Mouse (Mus musculus): Measurements from ENCODE around the gene Apba2.

Apba2 gene

DNA sequence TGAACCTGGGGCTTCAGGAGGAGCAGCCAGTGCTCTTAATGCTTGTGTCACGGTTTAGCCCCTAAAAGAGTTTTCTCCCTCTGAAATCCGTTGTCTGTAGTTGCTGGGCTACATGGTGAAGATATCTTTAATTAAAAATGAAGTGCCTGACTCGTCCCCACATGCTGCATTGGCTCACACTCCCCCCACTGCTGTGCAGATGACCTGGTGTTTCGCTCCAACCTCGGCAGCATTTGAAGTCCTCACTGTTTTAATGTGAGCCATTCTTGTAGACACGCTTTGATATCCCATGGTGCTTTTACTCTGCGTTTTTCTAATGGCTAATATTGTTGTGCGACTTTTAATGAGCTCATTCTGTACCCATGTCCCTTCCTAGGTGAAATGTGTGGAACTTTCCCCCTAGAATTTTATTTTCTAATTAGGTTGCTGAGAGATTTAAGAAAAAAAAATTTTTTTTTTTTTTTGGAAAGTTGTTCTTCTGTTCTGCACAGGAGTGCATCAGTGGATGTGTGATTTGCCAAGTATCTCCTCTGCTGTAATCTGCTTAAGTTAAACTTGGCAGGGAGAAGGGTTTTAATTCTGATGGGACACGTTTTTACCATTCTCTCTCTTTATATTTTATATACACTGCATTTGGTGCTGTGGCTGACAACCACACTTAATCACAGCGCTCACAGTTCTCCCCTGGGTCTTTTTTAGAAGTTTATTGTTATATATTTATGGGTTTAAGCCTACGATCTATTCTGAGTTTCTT is 87.3 kb downstream of the Apba2 start:
- DNase-seq: no peak

DNA sequence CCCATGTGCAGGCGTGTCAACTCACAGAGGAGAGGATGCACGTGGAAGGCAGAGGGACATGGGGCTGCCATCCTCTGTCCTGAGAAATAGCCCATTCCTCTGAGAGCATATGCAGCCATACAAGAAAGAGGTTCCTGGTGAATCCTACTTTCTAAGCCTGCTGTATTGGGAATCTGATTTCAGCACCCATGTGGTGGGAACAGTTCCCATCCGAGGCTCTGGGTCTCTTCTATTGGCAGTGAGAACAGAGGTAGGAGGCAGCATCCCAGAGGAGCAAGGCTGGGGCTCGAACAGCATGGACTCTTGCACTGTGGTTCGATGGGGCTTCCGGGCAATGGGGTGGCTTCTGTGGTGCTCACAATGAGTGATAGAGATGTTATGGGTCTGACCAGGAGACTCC is 93.8 kb downstream of the Apba2 start:
- DNase-seq: no peak

DNA sequence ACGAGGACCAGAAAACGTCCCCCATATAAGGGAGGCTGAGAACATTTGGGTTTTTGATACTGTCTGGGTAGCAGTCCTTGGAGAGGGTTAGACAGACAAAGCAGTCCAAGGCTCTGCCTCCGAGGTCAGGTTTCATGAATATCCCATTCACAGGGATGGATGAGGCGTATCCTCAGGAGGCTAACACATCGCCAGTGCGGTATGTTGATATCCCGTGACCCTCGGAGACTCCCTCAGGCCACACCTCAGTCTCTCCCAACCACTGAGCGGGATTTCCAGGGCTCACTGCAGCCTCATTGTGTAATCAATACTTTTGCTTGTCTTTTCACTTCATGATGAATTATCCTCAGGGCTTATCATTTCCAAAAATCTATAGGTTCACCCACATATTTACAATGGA is 95.1 kb downstream of the Apba2 start:
- no peak for DNase-seq

DNA sequence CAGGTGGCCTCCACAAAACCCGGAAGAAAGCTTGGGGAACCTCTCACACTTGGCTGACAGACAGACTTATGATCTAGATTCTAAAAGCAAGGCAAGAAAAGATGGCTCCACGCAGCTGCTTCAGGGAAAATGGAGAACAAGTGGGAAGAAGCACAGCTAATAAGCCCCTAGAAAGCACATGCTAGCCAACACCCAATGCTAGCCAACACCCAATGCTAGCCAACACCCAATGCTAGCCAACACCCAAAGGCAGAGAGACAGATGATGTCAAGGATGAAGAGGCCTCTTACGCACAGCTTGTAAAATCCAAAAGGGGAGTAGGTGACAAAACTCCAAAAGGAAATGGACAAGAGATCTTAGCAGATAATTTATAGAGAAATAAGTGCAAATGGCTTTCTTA is 108.4 kb downstream of the Apba2 start:
- DNase-seq: no peak

DNA sequence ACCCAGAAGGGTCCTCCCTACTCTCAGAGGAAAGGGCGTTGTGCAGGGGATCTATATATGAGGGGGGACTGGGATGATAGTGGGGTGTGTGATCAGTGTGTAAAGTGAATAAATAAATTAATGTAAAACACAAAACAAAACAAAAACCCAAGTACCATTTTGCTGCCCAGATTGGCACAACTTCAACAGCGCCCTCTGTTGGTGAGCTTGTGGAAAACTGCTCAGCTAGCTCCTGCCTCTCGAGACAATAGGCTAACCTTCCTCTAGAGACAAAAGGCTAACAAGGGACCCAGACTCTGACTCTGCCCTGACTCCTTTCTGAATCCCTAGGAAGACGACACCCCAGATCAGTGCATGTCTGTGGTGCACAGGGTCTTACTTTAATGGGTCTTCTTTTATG is 109.4 kb downstream of the Apba2 start:
- no peak for DNase-seq

DNA sequence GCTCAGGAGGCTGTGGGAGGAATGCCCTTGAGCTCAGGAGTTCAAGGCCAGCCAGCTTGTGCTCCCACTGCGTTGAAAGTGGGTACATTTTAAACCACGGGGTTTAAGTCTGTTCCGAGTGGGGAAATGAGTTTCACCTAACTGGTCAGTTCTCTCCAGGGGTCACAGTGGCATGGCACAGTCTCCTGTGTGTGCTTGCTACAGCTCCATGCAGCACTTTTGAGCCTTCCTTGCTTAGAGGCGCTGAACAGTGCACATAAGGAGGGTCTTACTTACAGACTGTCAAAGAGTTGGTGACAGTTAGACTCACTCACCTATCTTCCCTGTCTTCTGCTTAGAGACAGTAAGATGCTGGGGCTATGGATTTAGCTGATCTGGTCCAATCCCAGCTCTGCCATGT is 117.8 kb downstream of the Apba2 start:
- DNase-seq: no peak

DNA sequence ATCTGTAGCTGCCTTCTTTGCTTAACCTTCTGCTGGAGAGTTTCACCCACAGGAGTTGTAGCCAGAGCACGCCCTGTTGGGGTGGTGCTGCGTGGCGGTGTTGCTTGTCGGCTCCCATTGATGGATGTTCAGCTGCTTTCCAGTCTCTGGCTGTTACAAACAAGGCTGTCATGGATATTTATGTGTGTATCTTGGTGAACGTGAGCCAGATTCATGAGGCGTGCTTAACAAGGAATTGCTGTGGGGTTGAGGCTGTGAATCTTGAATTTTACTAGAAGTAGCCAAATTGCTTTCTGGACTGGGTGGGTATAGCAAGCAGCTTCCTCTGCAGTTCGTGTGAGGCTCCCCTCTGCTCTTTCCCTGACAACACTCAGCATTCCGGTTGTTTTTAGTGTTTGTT is 125.0 kb downstream of the Apba2 start:
- DNase-seq: no peak

DNA sequence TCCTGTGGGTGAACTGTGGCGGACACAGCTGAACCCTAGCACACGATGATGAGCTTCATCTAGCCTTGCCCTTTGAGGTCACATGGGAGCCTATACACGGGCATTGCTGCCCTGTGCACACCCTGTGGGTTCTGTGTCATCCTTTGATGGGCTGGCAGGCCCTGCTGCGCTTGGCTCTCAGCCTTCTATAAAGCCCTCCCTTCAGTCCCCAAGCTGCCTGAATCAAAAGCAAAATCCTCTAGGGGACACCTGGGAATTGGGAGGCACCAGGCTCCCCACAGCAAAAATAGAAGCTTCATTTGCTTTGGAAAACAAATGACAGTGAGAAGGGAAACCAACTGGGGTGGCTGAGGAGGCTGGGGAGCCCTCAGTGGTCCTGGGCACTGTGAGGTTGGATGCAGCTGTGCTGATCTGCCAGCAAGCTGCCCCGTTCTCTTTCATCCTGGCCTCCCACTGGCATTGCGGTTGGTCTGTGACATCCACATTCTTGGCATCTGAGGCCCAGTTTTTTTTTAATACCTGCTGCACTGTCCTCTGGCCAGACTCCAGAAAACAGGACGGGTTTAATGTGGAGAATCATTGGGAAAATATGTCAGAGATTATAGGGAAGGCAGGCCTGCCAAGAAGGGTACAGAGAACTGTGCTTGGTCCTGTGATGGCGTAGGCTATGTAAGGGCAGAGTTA is 126.6 kb downstream of the Apba2 start:
- no peak for DNase-seq

DNA sequence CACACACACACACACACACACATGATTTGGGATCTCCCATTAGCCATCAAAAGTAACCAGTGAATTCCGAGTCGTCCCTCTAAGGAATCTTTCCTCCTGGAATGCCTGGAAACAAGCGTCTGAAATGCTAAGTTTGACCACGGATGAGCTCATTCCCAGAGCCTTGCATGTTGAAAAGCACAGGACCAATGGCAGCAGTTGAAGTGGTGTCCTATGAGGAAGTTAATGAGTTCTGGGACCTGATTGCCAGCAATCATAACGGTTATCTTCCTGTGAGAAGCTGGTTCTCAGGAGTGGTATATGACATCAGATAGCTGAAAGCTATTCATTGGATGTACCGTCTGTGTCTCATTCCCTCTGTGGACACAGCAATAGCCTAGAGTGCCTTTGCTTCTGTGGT is 129.2 kb downstream of the Apba2 start:
- no peak for DNase-seq

DNA sequence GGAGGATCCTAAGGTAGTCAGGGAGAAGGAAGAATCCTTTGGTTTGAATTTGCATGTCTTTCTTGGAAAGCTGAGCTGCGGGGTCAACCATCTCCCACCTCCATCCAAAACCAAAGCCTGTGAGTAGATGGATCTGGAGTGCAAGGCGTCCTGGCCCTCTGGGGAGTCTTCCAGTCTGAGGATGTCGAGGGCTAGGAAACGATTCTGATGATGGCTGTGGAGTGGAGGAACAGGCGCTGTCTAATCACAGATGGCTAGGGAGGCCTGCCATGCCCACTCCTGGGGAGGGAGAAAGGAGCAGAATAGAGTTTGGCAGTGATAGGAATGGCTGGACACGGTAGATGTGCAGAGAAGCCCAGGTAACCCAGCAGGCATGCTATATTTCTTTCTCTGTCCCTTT is 129.6 kb downstream of the Apba2 start:
- no peak for DNase-seq

DNA sequence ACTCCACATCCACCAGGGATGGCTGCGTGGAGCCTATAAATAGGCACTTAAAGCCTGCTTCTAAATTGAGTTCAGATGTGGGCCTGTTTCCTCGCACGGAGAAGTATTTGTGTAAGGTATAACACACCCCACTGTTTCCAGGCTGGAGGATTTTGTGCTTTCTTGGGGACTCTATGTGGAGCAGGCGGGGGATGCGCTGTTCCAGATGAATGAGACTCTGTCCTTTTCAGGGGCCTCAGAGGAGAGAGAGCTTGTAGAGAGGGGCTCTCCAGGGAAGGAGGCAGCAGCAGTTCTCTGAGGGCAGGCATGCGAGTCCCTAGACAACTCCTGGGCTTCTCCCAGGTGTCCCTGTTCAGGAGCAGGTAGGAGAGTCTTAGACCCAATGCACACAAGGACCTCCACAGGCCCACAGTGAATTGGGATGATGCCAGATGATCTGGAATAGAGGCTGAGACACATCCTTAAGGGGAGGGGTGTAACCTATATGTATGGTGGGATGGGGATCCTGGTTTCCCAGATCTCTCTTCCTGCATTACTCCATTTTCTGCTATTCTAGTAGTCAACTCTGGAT is 130.4 kb downstream of the Apba2 start:
- no peak for DNase-seq

DNA sequence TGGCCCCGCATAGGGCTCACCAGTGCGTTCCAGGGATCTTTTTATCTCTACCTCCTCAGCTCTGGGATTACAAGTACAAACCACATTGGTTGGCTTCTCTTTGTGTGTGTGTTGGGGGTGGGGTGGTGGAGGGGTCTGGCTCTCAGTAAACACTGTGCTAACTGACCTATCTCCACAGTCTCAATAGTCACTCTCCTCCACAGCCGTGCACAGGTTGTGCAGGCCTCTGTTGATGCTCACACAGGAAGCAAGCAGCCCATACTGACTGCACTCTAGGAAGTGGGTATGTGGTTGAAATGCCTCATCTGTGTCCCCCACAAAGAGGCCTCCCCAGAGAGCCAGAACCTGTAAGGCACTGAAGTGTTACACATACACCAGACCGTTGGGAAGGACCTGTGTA is 131.7 kb downstream of the Apba2 start:
- DNase-seq: no peak

DNA sequence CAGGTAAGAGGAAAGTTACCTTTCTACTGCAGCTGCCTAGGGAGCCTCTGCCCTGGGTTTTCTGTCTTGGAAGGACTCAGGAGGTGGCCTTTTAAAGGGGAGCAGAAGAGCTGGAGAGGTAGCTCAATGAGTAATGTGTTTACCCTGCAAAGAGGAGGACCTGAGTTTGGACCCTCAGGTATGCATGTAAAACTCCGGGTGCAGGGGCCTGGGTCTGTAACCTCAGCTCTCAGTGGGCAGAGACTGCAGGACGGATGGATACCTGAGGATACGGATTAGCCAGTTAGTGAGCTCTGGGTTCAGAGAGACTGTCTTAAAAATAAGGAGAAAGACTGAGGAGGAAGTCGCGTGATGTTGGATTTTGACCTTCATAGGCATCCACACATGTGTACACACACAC is 132.4 kb downstream of the Apba2 start:
- no peak for DNase-seq

DNA sequence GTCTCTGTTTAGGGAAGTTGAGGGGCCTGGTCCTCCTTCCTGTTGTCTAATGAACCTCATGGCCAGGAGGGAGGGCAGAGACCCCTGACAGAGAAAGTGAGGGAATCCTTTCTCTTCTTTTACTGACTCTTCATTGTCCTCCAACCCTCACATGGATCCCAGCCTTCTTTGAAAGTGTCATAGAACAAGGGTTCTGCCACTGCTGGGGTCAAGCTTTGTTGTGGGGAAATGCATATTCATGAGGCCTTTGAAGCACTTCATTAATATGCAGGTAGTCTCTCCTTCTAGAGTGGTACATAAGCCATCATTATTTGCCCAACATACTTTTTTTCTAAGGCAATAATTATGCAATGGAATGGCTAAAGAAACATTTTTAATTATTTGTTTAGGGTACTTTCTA is 133.0 kb downstream of the Apba2 start:
- no peak for DNase-seq

DNA sequence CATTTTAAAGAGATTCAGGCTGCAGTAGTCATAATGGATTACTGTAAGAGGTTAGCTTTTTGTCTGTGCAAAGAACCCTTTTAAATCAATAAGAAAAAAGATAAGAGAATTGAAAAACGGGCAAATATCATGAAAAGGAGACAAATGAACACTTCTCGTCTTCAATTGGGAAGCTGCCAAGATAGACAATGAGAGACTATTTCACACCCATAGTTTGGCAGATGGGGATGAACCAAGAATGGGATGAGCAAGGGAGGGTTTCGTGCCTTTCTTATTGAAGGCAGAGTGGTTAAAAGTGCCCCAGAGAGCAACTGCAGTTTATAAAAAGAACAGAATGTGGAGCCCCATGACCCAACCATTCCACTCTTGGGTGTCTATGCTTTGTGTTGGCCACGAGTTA is 137.4 kb downstream of the Apba2 start:
- DNase-seq: no peak

DNA sequence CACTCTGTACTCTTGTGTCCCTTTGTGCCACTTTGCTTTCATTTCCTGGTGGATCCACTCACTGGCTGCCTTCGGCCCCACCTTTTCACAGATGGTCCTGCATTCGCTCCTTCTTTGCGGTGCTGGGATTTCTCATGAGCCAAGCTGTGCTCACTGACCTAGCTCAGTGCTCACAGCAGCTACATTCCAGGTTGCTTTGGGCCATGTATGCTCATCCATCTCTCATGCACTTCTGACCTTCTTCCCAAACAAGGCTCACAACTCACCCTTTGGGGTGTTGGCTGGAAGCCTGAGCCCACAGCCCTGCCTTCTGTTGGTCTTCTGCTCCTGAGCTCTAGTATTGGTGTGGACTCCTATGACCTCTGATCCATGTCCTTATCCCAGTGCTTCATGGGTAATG is 139.1 kb downstream of the Apba2 start:
- DNase-seq: no peak

DNA sequence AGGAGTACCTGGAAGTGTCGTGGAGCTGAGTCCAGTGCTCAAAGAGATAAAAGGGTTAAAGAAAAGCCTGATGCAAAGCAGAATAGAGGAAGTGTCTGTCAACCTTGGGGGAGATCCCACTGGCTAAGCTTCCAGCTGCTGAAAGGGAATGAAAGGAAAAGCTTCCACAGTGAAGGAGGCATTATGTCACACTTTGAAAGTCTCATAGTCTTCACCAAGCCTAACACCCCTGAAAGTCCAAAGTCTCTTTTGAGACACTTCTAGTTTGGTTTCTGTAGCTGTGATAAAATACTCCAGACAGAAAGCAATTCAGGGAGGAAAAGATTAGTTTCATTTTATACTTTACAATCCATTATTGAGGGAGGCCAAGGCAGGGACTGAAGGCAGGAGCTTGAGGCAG is 141.4 kb downstream of the Apba2 start:
- DNase-seq: no peak

DNA sequence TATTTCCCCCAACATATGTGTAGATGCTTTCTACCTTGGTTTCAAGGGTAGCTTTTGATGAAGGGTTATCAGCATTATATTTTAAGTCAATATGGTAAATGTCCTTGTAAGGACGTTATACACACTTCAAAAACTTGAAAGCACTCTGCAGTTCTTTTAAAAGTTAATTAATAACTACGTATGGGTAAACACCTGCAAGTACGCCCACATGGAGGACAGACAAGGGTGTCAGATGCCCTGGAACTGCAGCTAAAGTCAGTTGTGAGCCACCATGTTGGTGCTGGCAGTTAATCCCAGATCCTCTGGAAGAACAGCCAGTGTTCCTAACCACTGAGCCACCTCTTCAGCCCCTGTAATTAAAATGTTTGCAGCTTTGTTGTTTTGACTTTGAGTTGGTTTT is 144.0 kb downstream of the Apba2 start:
- no peak for DNase-seq

DNA sequence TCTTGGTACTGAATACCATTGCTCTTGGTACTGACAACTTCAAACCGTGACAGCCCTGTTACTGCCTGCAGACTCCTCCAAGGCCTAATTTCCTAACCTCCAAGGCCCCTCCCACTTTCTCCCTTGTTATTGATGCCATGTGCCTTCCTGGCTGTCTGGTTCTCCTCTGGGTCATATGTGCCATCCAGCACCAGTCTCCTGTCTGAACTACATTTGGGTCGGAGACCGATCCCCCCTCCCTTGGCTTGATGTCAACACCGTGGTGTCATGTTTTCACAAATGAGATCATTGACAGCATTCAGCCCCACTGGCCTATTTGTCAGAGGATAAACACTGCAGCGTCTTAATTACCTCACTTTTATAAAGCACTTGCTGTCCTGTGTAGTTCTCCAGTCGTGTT is 144.5 kb downstream of the Apba2 start:
- DNase-seq: no peak

DNA sequence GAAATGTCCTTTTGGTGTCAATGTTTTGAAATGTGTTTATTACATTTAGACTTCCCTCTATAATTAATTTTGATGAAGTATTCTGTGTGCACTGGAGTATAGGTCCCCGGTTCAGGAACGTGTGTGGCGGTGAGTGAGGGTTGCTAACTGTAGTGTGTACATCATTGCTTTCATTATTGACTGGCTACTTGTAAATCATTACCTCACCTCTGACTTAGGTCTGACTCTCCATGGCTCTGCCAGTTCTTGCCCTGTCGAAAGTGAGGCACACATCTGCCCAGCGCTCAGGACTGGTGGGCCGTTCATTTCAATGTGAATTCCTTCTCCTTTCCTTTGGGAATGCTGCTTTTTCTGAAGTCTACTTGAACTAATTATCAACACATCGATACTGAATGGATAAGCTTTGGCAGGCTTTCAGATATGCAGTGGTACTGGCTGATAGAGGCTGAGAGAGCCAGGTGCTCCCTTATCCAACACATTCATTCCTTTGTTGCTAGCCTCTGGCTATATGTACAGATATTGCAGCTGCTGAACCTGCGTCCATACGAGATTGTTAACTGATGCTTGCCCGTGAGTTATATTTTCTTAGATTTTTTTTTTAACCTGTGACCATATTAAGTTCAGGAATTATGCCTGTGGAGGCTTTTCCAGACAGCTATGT is 147.6 kb downstream of the Apba2 start:
- peak in 1 of 2 experiments; percentile 5 for DNase-seq

DNA sequence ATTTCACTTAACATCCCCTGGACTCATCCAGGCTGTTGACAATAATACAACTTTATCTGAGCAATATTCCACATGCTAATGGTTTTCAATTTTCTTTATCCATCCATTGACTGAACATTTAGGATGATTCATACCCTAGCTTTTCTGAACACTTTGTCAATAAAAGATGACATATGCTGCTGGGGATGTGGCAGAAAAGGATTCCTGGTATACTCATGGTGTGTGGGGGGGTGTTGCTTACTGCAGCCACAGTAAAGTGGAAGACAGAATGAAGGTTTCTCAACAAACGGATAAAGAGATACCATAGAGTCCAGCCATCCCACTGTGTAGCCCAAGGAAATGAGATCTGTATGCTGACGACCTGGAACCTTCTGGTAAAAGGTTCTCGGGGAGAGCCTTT is 150.5 kb downstream of the Apba2 start:
- DNase-seq: no peak

DNA sequence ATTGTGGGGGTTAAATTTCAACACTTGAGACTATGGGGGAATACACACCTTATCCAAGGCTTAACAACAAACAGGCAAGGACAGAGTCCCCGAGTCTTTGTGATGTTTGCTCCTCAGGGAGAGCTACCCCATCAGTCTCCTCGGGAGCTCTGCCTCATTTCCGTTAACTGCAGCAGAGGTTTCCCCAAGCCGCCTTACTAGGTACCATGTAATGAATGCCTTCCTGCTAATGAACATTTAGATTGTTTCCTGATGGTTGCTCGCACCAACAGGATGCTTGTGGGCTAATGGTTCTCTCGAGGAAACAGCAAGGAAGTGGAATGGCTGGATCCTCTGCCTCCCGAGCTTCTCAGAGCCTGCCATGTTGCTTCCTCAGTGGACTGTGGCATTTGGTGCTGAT is 155.3 kb downstream of the Apba2 start:
- no peak for DNase-seq

DNA sequence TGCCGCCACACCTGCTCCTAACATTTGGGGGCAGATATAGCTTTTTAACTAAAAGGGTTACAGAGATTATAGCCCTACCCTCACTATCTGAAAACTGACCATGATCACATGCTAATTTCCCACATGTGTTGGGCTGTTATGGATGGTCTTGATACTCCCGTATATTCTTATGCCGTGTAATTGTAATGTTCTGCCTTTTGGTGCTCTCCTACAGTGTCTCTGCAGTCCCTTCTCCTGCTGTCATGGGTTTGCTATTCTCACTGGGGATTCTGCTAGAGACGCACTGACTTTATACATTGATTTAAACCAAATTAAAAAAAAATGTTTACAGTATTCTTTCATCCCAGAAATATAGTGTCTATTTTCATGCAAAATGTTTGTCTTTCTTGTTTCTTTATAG is 157.4 kb downstream of the Apba2 start:
- DNase-seq: no peak

DNA sequence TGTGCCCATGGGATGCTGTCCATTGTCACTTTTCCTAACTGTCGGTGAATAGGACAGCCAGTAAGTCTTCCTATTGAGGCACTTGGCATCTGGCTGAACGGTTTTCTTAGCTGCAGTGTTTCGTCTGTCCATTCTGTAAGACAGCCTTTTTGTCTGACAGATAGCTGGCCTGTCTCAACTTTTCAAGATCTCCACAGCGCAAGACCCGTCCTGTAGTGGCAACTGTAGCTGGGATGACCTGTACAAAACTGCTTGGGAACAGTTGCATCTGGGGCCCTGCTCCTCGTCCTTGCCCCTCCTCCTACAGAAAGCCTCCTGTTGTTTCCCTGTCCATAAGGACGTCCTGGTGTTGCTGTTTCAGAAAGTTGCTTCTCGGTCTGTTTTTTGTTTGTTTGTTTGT is 157.8 kb downstream of the Apba2 start:
- no peak for DNase-seq

All from kidney, adult 8-10 months (tissue).